Mouse (Mus musculus) liver, embryonic 13.5 days (tissue): ENCODE measurements at regions not wholly inside any gene's neighbourhood (a gene's known extent, or its start where the extent isn't known, plus 50 kb on each side); places are given as distances from the start of the nearest gene placed in this dataset.

Source experiments
- ATAC-seq: fragments of 200-750 bp; cut with Nextera tagmentation; 2 replicates; pipeline ENCODE4 v1.8.0; 2017; ENCODE audit warnings: low read depth, mild to moderate bottlenecking, moderate number of reproducible peaks, moderate library complexity
- DNase-seq: peaks from one replicate; pipeline ENCODE4 v3.0.0; 2022
- H3K27ac ChIP-seq: fragments of 300-500 bp; sonication (generic); 2 replicates; pipeline ENCODE4 v1.5.1; 2015; ENCODE audit warnings: moderate library complexity, mild to moderate bottlenecking, inconsistent platforms
- H3K27me3 ChIP-seq: fragments of 300-500 bp; sonication (generic); 2 replicates; pipeline ENCODE4 v1.6.1; 2015; ENCODE audit warnings: mild to moderate bottlenecking, inconsistent platforms
- H3K36me3 ChIP-seq: fragments of 300-500 bp; sonication (generic); 2 replicates; pipeline ENCODE4 v1.6.1; 2015; ENCODE audit warnings: mild to moderate bottlenecking, inconsistent platforms
- H3K4me1 ChIP-seq: fragments of 300-500 bp; sonication (generic); replicated peaks from 2 replicates; pipeline ENCODE4 v1.6.1; 2015; ENCODE audit warnings: inconsistent platforms
- H3K4me2 ChIP-seq: fragments of 300-500 bp; sonication (generic); 2 replicates; pipeline ENCODE4 v1.6.1; 2015; ENCODE audit warnings: inconsistent platforms, mild to moderate bottlenecking, moderate library complexity
- H3K4me3 ChIP-seq: fragments of 300-500 bp; sonication (generic); replicated peaks from 2 replicates; pipeline ENCODE4 v1.5.1; 2015; ENCODE audit warnings: mild to moderate bottlenecking, inconsistent platforms
- H3K9ac ChIP-seq: fragments of 300-500 bp; sonication (generic); 2 replicates; pipeline ENCODE4 v1.6.1; 2015; ENCODE audit warnings: mild to moderate bottlenecking, inconsistent platforms
- H3K9me3 ChIP-seq: fragments of 300-500 bp; sonication (generic); replicated peaks from 2 replicates; pipeline ENCODE4 v1.6.1; 2016; ENCODE audit warnings: inconsistent platforms
- WGBS: fragments of 180-500 bp; shearing (Covaris S2); methylation state at CpG from one replicate; pipeline ENCODE4 v1.1.7; 2015; ENCODE audit not compliant: insufficient replicate concordance; 5-methylcytosine and 5-hydroxymethylcytosine counted together

GRCm38 (mm10) chr9:113057415-113057814, 650.6 kb downstream of the Pdcd6ip start:
- Histone ChIP-seq H3K4me1 (no peaks in the 10 kb centered on the region), H3K27me3 (no peaks in the 10 kb centered on the region), H3K4me3 (no peak overlapping the region), H3K4me2 (no peak overlapping the region), H3K27ac (no peak overlapping the region), H3K36me3 (no peaks in the 10 kb centered on the region), H3K9ac (no peak overlapping the region), H3K9me3 (no peaks in the 10 kb centered on the region)
- no peak for DNase-seq
- no peak for ATAC-seq
- WGBS: 71% methylated on average over 11 of the region's 11 CpGs

DNA sequence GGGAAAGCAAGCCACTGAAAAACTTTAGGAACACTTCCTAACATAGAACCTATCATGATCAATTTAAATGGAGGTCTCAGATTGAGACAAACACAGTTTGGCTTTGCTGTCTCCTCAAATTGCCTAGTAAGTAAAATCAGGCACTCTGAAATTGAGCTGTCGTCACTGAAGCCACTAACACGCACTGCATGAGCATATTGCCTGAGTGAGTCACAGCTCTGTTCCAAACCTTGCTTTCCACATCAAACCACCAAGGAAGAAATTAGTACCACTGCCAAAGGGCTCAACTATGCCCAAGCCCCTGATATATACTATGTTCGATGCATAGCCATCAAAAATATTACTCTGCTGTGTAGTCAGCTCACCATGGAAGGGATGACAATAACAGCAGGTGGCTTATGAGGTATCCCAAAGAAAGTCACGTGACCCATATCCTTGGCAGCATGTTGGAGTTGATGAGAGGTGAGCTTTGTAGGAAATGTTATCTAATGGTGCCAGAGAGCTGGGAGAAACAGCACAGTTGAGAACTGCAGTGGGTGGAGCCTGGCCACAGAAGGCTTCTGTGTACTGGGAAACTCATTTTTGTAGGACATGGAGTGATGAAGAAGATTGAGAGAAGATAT, 663.4 kb downstream of the Pdcd6ip start:
- Histone ChIP-seq H3K9ac (no peak overlapping the region), H3K9me3 (peaks cover 6% of the 10 kb centered on the region; the same call in 1 of the 2 replicates), H3K4me3 (no peak overlapping the region), H3K27ac (no peak overlapping the region), H3K4me1 (no peaks in the 10 kb centered on the region), H3K4me2 (no peak overlapping the region), H3K27me3 (no peaks in the 10 kb centered on the region), H3K36me3 (no peaks in the 10 kb centered on the region)
- 50% methylated on average over 4 of the region's 4 CpGs for WGBS
- peak; percentile 78 for ATAC-seq
- DNase-seq: peak; percentile 2

DNA sequence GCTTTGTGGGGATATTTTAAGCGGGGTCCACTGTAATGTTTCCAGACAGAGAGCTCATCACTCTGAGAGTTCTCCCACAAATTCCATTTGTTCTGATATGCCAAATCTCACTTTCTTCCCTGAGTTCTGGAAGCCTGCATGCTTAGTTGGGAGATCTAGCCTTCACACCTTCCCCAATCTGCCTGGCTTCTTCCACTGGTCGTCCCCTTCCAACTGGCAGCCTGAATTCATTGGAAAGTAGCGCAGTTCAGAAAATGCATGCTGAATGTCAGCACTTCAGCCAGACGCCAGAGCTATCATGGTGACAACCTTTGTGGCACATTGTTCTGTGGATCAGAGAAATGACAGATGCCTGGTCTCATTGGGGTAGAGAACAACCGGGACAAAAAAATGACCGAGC, 667.2 kb downstream of the Pdcd6ip start:
- Histone ChIP-seq H3K9ac (no peak overlapping the region), H3K27ac (no peak overlapping the region), H3K27me3 (no peaks in the 10 kb centered on the region), H3K4me2 (no peak overlapping the region), H3K4me1 (no peaks in the 10 kb centered on the region), H3K4me3 (no peak overlapping the region), H3K36me3 (no peaks in the 10 kb centered on the region), H3K9me3 (peaks cover 6% of the 10 kb centered on the region; the same call in 1 of the 2 replicates)
- WGBS: 65% methylated on average over 6 of the region's 6 CpGs
- DNase-seq: no peak
- no peak for ATAC-seq

DNA sequence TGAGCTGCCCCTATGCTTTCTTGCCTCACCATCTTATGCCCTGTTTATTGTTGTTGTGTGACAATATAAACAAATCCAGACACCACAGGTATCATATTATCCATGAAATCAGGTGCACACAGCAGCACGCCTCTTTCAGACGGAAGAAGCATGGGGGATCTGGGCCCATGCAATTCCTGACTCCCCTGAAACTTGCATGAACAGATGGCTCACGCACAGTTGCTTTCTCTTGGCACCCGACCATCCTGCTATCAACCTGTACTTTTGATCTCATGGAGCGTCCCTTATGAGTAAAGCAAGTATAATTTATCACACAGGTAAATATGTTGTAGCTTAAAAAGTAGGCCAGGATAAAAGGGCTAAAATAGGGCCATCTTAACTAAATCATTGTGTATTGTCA, 674.1 kb downstream of the Pdcd6ip start:
- Histone ChIP-seq H3K9me3 (no peaks in the 10 kb centered on the region), H3K27ac (no peak overlapping the region), H3K36me3 (no peaks in the 10 kb centered on the region), H3K9ac (no peak overlapping the region), H3K27me3 (no peaks in the 10 kb centered on the region), H3K4me3 (no peak overlapping the region), H3K4me2 (no peak overlapping the region), H3K4me1 (no peaks in the 10 kb centered on the region)
- WGBS: 65% methylated on average over 5 of the region's 5 CpGs
- ATAC-seq (no peak), DNase-seq (no peak)

GRCm38 (mm10) chr9:113029091-113029490, 679.0 kb downstream of the Pdcd6ip start:
- Histone ChIP-seq H3K27me3 (no peaks in the 10 kb centered on the region), H3K4me1 (no peaks in the 10 kb centered on the region), H3K4me2 (no peak overlapping the region), H3K27ac (no peak overlapping the region), H3K9ac (no peak overlapping the region), H3K9me3 (no peaks in the 10 kb centered on the region), H3K4me3 (no peak overlapping the region), H3K36me3 (no peaks in the 10 kb centered on the region)
- no peak for DNase-seq
- no peak for ATAC-seq
- 50% methylated on average over 4 of the region's 4 CpGs for WGBS

GRCm38 (mm10) chr9:113026904-113027193, 681.2 kb downstream of the Pdcd6ip start:
- H3K4me2 ChIP-seq: no peak overlapping the region
- 56% methylated on average over 4 of the region's 4 CpGs for WGBS
- no peaks in the 10 kb centered on the region for H3K36me3 ChIP-seq
- H3K27ac ChIP-seq: no peak overlapping the region
- no peak for ATAC-seq
- H3K4me1 ChIP-seq: no peaks in the 10 kb centered on the region
- no peak overlapping the region for H3K9ac ChIP-seq
- H3K4me3 ChIP-seq: no peak overlapping the region
- no peaks in the 10 kb centered on the region for H3K9me3 ChIP-seq
- DNase-seq: no peak
- no peaks in the 10 kb centered on the region for H3K27me3 ChIP-seq

DNA sequence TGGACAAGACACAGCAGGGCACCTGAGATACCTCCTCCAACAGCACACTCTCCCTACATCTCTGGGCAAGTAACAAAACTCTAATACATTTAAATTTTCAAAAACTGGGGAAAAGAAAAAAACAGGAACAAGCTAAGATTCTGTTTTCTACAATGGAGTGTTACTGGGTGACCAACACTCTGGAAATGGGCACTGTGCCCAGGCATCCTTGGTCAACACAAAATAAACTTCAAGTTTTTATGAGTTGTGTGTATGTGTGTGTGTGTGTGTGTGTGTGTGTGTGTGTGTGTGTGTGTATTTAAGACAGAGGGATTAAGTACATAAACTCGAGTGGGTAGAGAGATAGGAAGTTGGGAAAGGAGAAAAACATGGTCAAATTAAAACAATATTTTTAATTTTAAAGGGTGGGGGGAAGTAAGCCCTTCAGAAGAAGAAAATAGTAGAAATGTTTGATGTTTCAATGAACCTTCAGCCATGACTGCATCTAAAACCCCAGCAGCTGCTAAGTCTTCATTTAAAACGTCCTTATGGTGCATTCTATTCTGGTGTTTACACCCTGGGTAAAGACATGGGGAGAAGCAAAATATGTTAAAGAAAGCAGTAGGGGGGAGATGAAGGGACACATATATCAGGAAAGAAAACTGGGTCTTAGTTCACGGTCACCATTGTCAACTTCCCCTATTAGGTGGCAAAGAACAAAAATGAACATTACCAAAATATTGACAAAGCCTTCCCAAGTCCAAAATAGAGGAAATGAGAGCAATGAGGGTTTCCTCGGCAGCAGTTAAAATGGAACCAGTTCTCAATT, 681.8 kb downstream of the Pdcd6ip start:
- DNase-seq: no peak

DNA sequence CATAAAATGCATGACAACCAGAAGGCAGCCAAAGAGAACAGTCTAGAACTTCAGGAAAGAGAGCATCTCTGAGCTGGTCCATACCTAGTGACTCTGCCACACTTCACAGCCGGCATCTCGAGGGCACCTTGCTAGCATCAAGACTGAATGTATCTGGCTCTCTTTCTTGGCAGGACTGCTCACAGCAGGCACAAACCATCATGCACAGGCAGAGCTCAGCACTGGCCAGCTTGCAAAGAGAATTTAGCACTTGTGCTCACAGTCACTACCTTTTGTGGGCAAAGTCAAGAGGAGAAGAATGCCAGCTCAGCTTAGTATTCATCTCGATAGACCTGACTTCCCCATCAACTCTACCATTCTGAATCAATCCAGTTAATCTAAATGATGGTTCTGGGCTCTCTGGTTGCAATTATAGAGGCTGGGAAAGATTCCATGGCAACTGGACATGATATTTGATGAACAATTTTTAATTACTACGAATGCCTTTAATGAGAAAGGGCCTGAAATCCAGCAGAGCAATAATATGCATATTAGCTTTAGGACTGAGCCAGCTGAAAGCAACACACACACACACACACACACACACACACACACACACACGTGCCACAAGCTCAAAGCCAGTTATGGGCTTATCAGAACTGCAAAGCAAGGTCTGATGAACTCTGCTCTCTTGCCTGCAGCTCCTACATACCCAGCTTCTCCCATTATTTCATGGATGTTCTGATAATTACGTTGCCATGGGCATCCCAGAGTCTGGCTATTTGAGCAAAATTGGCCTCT, 686.0 kb downstream of the Pdcd6ip start:
- 57% methylated on average over 6 of the region's 6 CpGs for WGBS
- H3K4me1 ChIP-seq: no peaks in the 10 kb centered on the region

More for the DNA sequence above, 681.8 kb downstream of the Pdcd6ip start:
- ATAC-seq: no peak
- H3K27me3 ChIP-seq: no peaks in the 10 kb centered on the region
- no peak overlapping the region for H3K27ac ChIP-seq
- H3K9me3 ChIP-seq: no peaks in the 10 kb centered on the region
- H3K4me1 ChIP-seq: no peaks in the 10 kb centered on the region
- H3K36me3 ChIP-seq: no peaks in the 10 kb centered on the region
- H3K4me3 ChIP-seq: no peak overlapping the region
- H3K9ac ChIP-seq: no peak overlapping the region
- 40% methylated on average over 4 of the region's 4 CpGs for WGBS
- no peak overlapping the region for H3K4me2 ChIP-seq

GRCm38 (mm10) chr9:113019576-113019975, 688.5 kb downstream of the Pdcd6ip start:
- no peak overlapping the region for H3K4me3 ChIP-seq
- no peaks in the 10 kb centered on the region for H3K36me3 ChIP-seq
- no peaks in the 10 kb centered on the region for H3K27me3 ChIP-seq
- no peak for DNase-seq
- WGBS: 69% methylated on average over 6 of the region's 6 CpGs
- no peak overlapping the region for H3K4me2 ChIP-seq
- no peak overlapping the region for H3K27ac ChIP-seq
- no peak for ATAC-seq
- H3K9ac ChIP-seq: no peak overlapping the region
- H3K9me3 ChIP-seq: no peaks in the 10 kb centered on the region
- H3K4me1 ChIP-seq: no peaks in the 10 kb centered on the region

More for the DNA sequence above, 686.0 kb downstream of the Pdcd6ip start:
- no peaks in the 10 kb centered on the region for H3K9me3 ChIP-seq
- DNase-seq (no peak), ATAC-seq (no peak)
- H3K36me3 ChIP-seq: no peaks in the 10 kb centered on the region
- no peak overlapping the region for H3K4me3 ChIP-seq
- no peak overlapping the region for H3K4me2 ChIP-seq
- H3K27ac ChIP-seq: no peak overlapping the region
- H3K27me3 ChIP-seq: no peaks in the 10 kb centered on the region
- H3K9ac ChIP-seq: no peak overlapping the region

GRCm38 (mm10) chr9:113008106-113008505, 700.0 kb downstream of the Pdcd6ip start:
- Histone ChIP-seq H3K4me2 (no peak overlapping the region), H3K4me3 (no peak overlapping the region), H3K27ac (no peak overlapping the region), H3K9me3 (no peaks in the 10 kb centered on the region), H3K4me1 (no peaks in the 10 kb centered on the region), H3K9ac (no peak overlapping the region), H3K27me3 (no peaks in the 10 kb centered on the region), H3K36me3 (no peaks in the 10 kb centered on the region)
- no peak for ATAC-seq
- 52% methylated on average over 4 of the region's 4 CpGs for WGBS
- no peak for DNase-seq

- H3K9me3 ChIP-seq: no peaks in the 10 kb centered on the region
- 7% methylated on average over 1 of the region's 1 CpGs for WGBS
- H3K36me3 ChIP-seq: no peaks in the 10 kb centered on the region
- peak overlapping the region; percentile 38 for H3K4me2 ChIP-seq
- peak; percentile 91 for DNase-seq
- H3K4me3 ChIP-seq: no peak overlapping the region
- H3K4me1 ChIP-seq: peaks cover 30% of the 10 kb centered on the region
- ATAC-seq: peak; percentile 99
- no peak overlapping the region for H3K9ac ChIP-seq
- H3K27me3 ChIP-seq: no peaks in the 10 kb centered on the region
- peak overlapping the region; percentile 88 for H3K27ac ChIP-seq
Measured at GRCm38 (mm10) chr9:112996204-112996603, 711.9 kb downstream of the Pdcd6ip start.
